Mouse (Mus musculus) neural tube, embryonic 12.5 days (tissue): ENCODE measurements around the gene Exoc2. TPM values are rescaled to one million over a fixed set of nuclear protein-coding genes. Genes with fewer than 3 reads are reported as not detected.

ENCODE experiments used
- ATAC-seq: fragments of 200-750 bp; cut with Nextera tagmentation; 2 replicates; pipeline ENCODE4 v1.8.0; 2017; ENCODE audit warnings: low read depth, mild to moderate bottlenecking, moderate TSS enrichment, moderate library complexity; ENCODE audit not compliant: low FRiP score
- H3K27ac ChIP-seq: fragments of 300-500 bp; sonication (generic); 2 replicates; pipeline ENCODE4 v1.5.1; 2016
- H3K27me3 ChIP-seq: fragments of 300-500 bp; sonication (generic); replicated peaks from 2 replicates; pipeline ENCODE4 v1.6.1; 2016; ENCODE audit warnings: mild to moderate bottlenecking
- H3K36me3 ChIP-seq: fragments of 300-500 bp; sonication (generic); 2 replicates; pipeline ENCODE4 v1.6.1; 2016; ENCODE audit warnings: mild to moderate bottlenecking
- H3K4me1 ChIP-seq: fragments of 300-500 bp; sonication (generic); 2 replicates; pipeline ENCODE4 v1.6.1; 2016
- H3K4me2 ChIP-seq: fragments of 300-500 bp; sonication (generic); replicated peaks from 2 replicates; pipeline ENCODE4 v1.6.1; 2016; ENCODE audit warnings: mild to moderate bottlenecking
- H3K4me3 ChIP-seq: fragments of 300-500 bp; sonication (generic); 2 replicates; pipeline ENCODE4 v1.5.1; 2016
- H3K9ac ChIP-seq: fragments of 300-500 bp; sonication (generic); 2 replicates; pipeline ENCODE4 v1.6.1; 2016; ENCODE audit warnings: mild to moderate bottlenecking
- H3K9me3 ChIP-seq: fragments of 300-500 bp; sonication (generic); 2 replicates; pipeline ENCODE4 v1.6.1; 2016; ENCODE audit warnings: mild to moderate bottlenecking
- WGBS: fragments of 180-500 bp; shearing (Covaris S2); methylation state at CpG from one replicate; pipeline ENCODE4 v1.1.7; 2016; 5-methylcytosine and 5-hydroxymethylcytosine counted together
- polyA plus RNA-seq: library from polyadenylated mRNA; unstranded; fragments of >200 nt; fragmentation: Nextera tagmentation; extraction: Ambion mirVana; gene quantifications from 2 replicates; pipeline ENCODE4 v1.2.1, GENCODE M21; 2016

The Exoc2 gene
- 42.5 and 45.7 TPM in 2 replicates for polyA plus RNA-seq

GRCm38 (mm10) chr13:30973501-30974246, at the start of gene Exoc2, which contains the start of gene Gm5447:
TSS of gene Exoc2 (minus strand) at chr13:30974093.
TSS of gene Gm5447 (plus strand) at chr13:30974204.
- H3K4me2 ChIP-seq, result peak within 1 kb of the TSS; percentile 71
- no peaks in the 10 kb centered on the region for H3K36me3 ChIP-seq
- peak within 1 kb of the TSS; percentile 53; the same call in 1 of the 2 replicates for H3K27ac ChIP-seq
- H3K9ac ChIP-seq, result peak within 1 kb of the TSS; percentile 83
- no peaks in the 10 kb centered on the region for H3K9me3 ChIP-seq
- H3K4me3 ChIP-seq, result peak within 1 kb of the TSS; percentile 93
- no peaks in the 10 kb centered on the region for H3K27me3 ChIP-seq
- H3K4me1 ChIP-seq, result 0 out of 2 replicates have a peak, but pooled peaks cover 6% of the 10 kb centered on the region
- under 1% methylated on average over 54 of the region's 54 CpGs for WGBS
- ATAC-seq, result peak; percentile 98

GRCm38 (mm10) chr13:31023664-31024063, 49.8 kb upstream of the Exoc2 start:
- WGBS, result 77% methylated on average over 3 of the region's 3 CpGs
- Histone ChIP-seq H3K9ac (no peak overlapping the region), H3K9me3 (no peaks in the 10 kb centered on the region), H3K27me3 (no peaks in the 10 kb centered on the region), H3K4me3 (no peak overlapping the region), H3K27ac (no peak overlapping the region), H3K36me3 (no peaks in the 10 kb centered on the region), H3K4me1 (no peaks in the 10 kb centered on the region), H3K4me2 (no peak overlapping the region)
- no peak for ATAC-seq

- no peaks in the 10 kb centered on the region for H3K27me3 ChIP-seq
- ATAC-seq, result no peak
- H3K27ac ChIP-seq, result no peak overlapping the region
- no peak overlapping the region for H3K4me3 ChIP-seq
- H3K4me2 ChIP-seq, result no peak overlapping the region
- H3K4me1 ChIP-seq, result no peaks in the 10 kb centered on the region
- H3K9me3 ChIP-seq, result no peaks in the 10 kb centered on the region
- H3K36me3 ChIP-seq, result no peaks in the 10 kb centered on the region
- 81% methylated on average over 6 of the region's 6 CpGs for WGBS
- H3K9ac ChIP-seq, result no peak overlapping the region
Measured at GRCm38 (mm10) chr13:31021927-31022326, 48.0 kb upstream of the Exoc2 start.

GRCm38 (mm10) chr13:31021514-31021913, 47.6 kb upstream of the Exoc2 start:
- no peaks in the 10 kb centered on the region for H3K36me3 ChIP-seq
- no peak for ATAC-seq
- H3K4me3 ChIP-seq, result no peak overlapping the region
- WGBS, result 65% methylated on average over 4 of the region's 4 CpGs
- no peaks in the 10 kb centered on the region for H3K9me3 ChIP-seq
- no peaks in the 10 kb centered on the region for H3K27me3 ChIP-seq
- no peak overlapping the region for H3K4me2 ChIP-seq
- H3K27ac ChIP-seq, result no peak overlapping the region
- H3K9ac ChIP-seq, result no peak overlapping the region
- no peaks in the 10 kb centered on the region for H3K4me1 ChIP-seq

GRCm38 (mm10) chr13:31017545-31017944, 43.7 kb upstream of the Exoc2 start:
- Histone ChIP-seq H3K9me3 (no peaks in the 10 kb centered on the region), H3K4me2 (no peak overlapping the region), H3K9ac (no peak overlapping the region), H3K4me1 (no peaks in the 10 kb centered on the region), H3K4me3 (no peak overlapping the region), H3K27ac (no peak overlapping the region), H3K36me3 (no peaks in the 10 kb centered on the region), H3K27me3 (no peaks in the 10 kb centered on the region)
- 91% methylated on average over 3 of the region's 3 CpGs for WGBS
- ATAC-seq, result no peak

- no peak for ATAC-seq
- Histone ChIP-seq H3K27ac (no peak overlapping the region), H3K4me1 (no peaks in the 10 kb centered on the region), H3K9ac (no peak overlapping the region), H3K9me3 (no peaks in the 10 kb centered on the region), H3K27me3 (no peaks in the 10 kb centered on the region), H3K4me3 (no peak overlapping the region), H3K36me3 (no peaks in the 10 kb centered on the region), H3K4me2 (no peak overlapping the region)
- 80% methylated on average over 4 of the region's 4 CpGs for WGBS
Measured at GRCm38 (mm10) chr13:31004995-31005394, 31.1 kb upstream of the Exoc2 start.

GRCm38 (mm10) chr13:31004458-31004857, 30.6 kb upstream of the Exoc2 start:
- no peak for ATAC-seq
- H3K4me2 ChIP-seq, result no peak overlapping the region
- no peaks in the 10 kb centered on the region for H3K36me3 ChIP-seq
- no peak overlapping the region for H3K4me3 ChIP-seq
- WGBS, result 74% methylated on average over 12 of the region's 12 CpGs
- no peaks in the 10 kb centered on the region for H3K4me1 ChIP-seq
- no peaks in the 10 kb centered on the region for H3K9me3 ChIP-seq
- H3K27me3 ChIP-seq, result no peaks in the 10 kb centered on the region
- H3K27ac ChIP-seq, result no peak overlapping the region
- H3K9ac ChIP-seq, result no peak overlapping the region

- no peak for ATAC-seq
- Histone ChIP-seq H3K4me2 (no peak overlapping the region), H3K36me3 (no peaks in the 10 kb centered on the region)
Measured at GRCm38 (mm10) chr13:30999799-31000198, 25.9 kb upstream of the Exoc2 start.

GRCm38 (mm10) chr13:30997526-30998253, 23.8 kb upstream of the Exoc2 start:
- Histone ChIP-seq H3K9me3 (no peaks in the 10 kb centered on the region), H3K27me3 (no peaks in the 10 kb centered on the region), H3K27ac (no peak overlapping the region), H3K4me3 (no peak overlapping the region), H3K9ac (no peak overlapping the region), H3K4me1 (no peaks in the 10 kb centered on the region), H3K4me2 (no peak overlapping the region), H3K36me3 (no peaks in the 10 kb centered on the region)
- no peak for ATAC-seq
- 86% methylated on average over 8 of the region's 8 CpGs for WGBS

More at GRCm38 (mm10) chr13:30999799-31000198, 25.9 kb upstream of the Exoc2 start:
- H3K9me3 ChIP-seq, result no peaks in the 10 kb centered on the region
- no peak overlapping the region for H3K4me3 ChIP-seq
- H3K27me3 ChIP-seq, result no peaks in the 10 kb centered on the region
- WGBS, result 87% methylated on average over 6 of the region's 6 CpGs
- no peaks in the 10 kb centered on the region for H3K4me1 ChIP-seq
- H3K27ac ChIP-seq, result no peak overlapping the region
- H3K9ac ChIP-seq, result no peak overlapping the region

GRCm38 (mm10) chr13:30994249-30994858, 20.5 kb upstream of the Exoc2 start:
- Histone ChIP-seq H3K4me3 (no peak overlapping the region), H3K36me3 (no peaks in the 10 kb centered on the region), H3K9me3 (no peaks in the 10 kb centered on the region), H3K27me3 (no peaks in the 10 kb centered on the region; the same call in 1 of the 2 replicates), H3K27ac (no peak overlapping the region), H3K4me1 (no peaks in the 10 kb centered on the region), H3K9ac (no peak overlapping the region), H3K4me2 (no peak overlapping the region)
- ATAC-seq, result no peak
- WGBS, result 77% methylated on average over 6 of the region's 6 CpGs

- Histone ChIP-seq H3K36me3 (no peaks in the 10 kb centered on the region), H3K4me1 (no peaks in the 10 kb centered on the region), H3K9ac (no peak overlapping the region), H3K9me3 (no peaks in the 10 kb centered on the region), H3K27ac (no peak overlapping the region), H3K4me2 (no peak overlapping the region), H3K27me3 (no peaks in the 10 kb centered on the region; the same call in 1 of the 2 replicates), H3K4me3 (no peak overlapping the region)
- ATAC-seq, result no peak
- WGBS, result 32% methylated on average over 3 of the region's 3 CpGs
Measured at GRCm38 (mm10) chr13:30993819-30994218, 19.9 kb upstream of the Exoc2 start.

- H3K4me3 ChIP-seq, result no peak overlapping the region
- H3K27ac ChIP-seq, result no peak overlapping the region
- ATAC-seq, result no peak
- no peak overlapping the region for H3K9ac ChIP-seq
- no peaks in the 10 kb centered on the region; the same call in 1 of the 2 replicates for H3K27me3 ChIP-seq
- no peak overlapping the region for H3K4me2 ChIP-seq
- WGBS, result 72% methylated on average over 9 of the region's 9 CpGs
- no peaks in the 10 kb centered on the region for H3K9me3 ChIP-seq
- peaks cover 9% of the 10 kb centered on the region; the same call in 1 of the 2 replicates for H3K4me1 ChIP-seq
- H3K36me3 ChIP-seq, result no peaks in the 10 kb centered on the region
Measured at GRCm38 (mm10) chr13:30990233-30990632, 16.3 kb upstream of the Exoc2 start.
